Mouse (Mus musculus) spleen, adult 2 months (tissue): ENCODE measurements at regions not wholly inside any gene's neighbourhood (a gene's known extent, or its start where the extent isn't known, plus 50 kb on each side); places are given as distances from the start of the nearest gene placed in this dataset.

Experiments used
- DNase-seq, 2 experiments: peaks; one replicate each; pipeline versions ENCODE4 v3.0.0 to v3.0.0-alpha.2; 2012 to 2021; ENCODE audit warnings: low spot score in 2 of 2, low read depth in 1 of 2
- H3K27ac ChIP-seq: fragments of 200-500 bp; 2 replicates; pipeline ENCODE4 v1.5.1; 2012; ENCODE audit warnings: low read length, inconsistent platforms; ENCODE audit not compliant: insufficient read depth
- H3K27me3 ChIP-seq: fragments of 200-500 bp; 2 replicates; pipeline ENCODE4 v1.6.1; 2012; ENCODE audit warnings: mild to moderate bottlenecking, moderate library complexity, low read length, inconsistent platforms; ENCODE audit not compliant: control insufficient read depth, insufficient read depth
- H3K36me3 ChIP-seq: fragments of 200-500 bp; 2 replicates; pipeline ENCODE4 v1.6.1; 2012; ENCODE audit warnings: mild to moderate bottlenecking, low read length, inconsistent platforms; ENCODE audit not compliant: control insufficient read depth, insufficient read depth
- H3K4me1 ChIP-seq: fragments of 200-500 bp; 2 replicates; pipeline ENCODE4 v1.6.1; 2011; ENCODE audit warnings: inconsistent platforms; ENCODE audit not compliant: control insufficient read depth, insufficient read depth, insufficient read length
- H3K4me3 ChIP-seq: fragments of 200-500 bp; 2 replicates; pipeline ENCODE4 v1.5.1; 2011; ENCODE audit warnings: mild to moderate bottlenecking, inconsistent platforms; ENCODE audit not compliant: insufficient read depth, insufficient read length; ENCODE audit errors: extremely low read depth
- CTCF ChIP-seq: fragments of 200-500 bp; IDR thresholded peaks from 2 replicates; pipeline ENCODE4 v1.5.1; 2011; ENCODE audit warnings: mild to moderate bottlenecking, inconsistent platforms; ENCODE audit not compliant: insufficient read depth, insufficient read length, insufficient replicate concordance; ENCODE audit errors: extremely low read depth
- POLR2A ChIP-seq: fragments of 200-500 bp; IDR thresholded peaks from 2 replicates; pipeline ENCODE4 v1.6.1; 2011; ENCODE audit warnings: low read depth, low read length, inconsistent platforms
- WGBS: fragments of 180-500 bp; shearing (Covaris S2); methylation state at CpG from one replicate; pipeline ENCODE4 v1.1.7; 2018; 5-methylcytosine and 5-hydroxymethylcytosine counted together

DNA sequence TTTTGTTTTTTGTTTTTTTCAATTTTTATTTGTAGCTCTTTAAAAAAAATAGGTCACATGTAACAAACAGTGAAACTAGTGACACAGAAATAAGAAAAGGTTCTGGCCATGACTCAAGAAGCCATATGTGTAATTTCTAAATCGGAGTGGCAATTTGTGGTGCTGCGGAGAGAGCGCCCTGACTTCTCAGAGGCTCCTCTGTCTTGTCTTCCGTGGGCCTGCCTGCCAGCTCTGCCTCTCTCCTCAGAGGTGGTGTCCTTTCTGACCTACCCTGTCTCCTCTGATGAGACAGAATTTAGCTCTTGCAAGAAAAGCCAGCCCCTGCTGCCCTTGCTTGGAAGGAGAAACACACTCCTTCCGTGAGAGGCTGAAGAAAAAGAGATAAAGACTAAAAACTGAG, 158.1 kb downstream of the Nrip1 start:
- Histone ChIP-seq H3K4me1 (no peaks in the 10 kb centered on the region), H3K4me3 (no peak overlapping the region), H3K27ac (no peak overlapping the region), H3K27me3 (no peaks in the 10 kb centered on the region), H3K36me3 (no peaks in the 10 kb centered on the region)
- DNase-seq, result no peak
- TF ChIP-seq CTCF (no peak), POLR2A (no peak)
- WGBS, result 86% methylated on average over 5 of the region's 5 CpGs

DNA sequence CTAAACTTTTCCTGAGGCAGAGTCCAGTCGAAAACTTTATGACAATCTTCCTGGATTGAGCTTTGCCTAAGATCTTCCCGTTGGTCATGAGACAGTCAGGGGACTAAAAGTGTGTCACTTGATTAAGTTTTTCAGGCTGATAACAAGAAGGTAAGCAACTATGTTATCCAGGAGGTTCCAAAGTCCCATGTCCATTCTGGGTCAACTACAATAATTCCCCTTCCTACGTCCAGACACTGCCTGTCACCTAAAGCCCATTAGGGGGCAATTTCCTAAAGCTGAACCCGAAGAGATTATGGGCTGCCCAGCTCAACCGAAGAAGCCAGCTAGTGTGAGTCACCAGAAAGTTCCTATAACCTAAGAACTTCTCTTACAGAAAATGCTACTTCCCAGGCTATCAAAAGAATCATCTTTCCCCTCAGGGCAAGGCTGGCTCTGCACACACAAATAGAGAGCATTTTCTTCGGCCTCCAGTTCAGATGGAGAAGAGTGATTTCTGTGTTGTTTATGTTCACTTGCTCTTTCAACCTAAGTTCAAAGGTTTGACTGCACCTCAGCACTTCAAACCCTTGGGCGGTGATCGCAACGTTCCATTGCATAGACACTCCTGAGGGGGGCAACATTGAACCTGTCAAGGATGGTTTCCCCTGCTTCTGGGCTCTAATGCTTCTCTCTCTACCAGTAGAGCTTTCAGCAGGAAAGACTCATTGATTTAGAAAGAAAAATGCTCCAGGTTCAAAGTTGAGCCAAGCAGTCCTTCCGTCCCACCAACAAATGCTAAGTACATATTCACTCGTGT, 171.7 kb downstream of the Nrip1 start:
- WGBS, result 48% methylated on average over 11 of the region's 11 CpGs
- Histone ChIP-seq H3K4me1 (no peaks in the 10 kb centered on the region), H3K4me3 (no peak overlapping the region), H3K36me3 (no peaks in the 10 kb centered on the region), H3K27ac (no peak overlapping the region; the same call in 1 of the 2 replicates), H3K27me3 (no peaks in the 10 kb centered on the region)
- no peak for TF ChIP-seq POLR2A
- TF ChIP-seq CTCF, result peak; percentile 36; the same call in 1 of the 2 replicates
- DNase-seq, result peak in 1 of 2 experiments; percentile 26

DNA sequence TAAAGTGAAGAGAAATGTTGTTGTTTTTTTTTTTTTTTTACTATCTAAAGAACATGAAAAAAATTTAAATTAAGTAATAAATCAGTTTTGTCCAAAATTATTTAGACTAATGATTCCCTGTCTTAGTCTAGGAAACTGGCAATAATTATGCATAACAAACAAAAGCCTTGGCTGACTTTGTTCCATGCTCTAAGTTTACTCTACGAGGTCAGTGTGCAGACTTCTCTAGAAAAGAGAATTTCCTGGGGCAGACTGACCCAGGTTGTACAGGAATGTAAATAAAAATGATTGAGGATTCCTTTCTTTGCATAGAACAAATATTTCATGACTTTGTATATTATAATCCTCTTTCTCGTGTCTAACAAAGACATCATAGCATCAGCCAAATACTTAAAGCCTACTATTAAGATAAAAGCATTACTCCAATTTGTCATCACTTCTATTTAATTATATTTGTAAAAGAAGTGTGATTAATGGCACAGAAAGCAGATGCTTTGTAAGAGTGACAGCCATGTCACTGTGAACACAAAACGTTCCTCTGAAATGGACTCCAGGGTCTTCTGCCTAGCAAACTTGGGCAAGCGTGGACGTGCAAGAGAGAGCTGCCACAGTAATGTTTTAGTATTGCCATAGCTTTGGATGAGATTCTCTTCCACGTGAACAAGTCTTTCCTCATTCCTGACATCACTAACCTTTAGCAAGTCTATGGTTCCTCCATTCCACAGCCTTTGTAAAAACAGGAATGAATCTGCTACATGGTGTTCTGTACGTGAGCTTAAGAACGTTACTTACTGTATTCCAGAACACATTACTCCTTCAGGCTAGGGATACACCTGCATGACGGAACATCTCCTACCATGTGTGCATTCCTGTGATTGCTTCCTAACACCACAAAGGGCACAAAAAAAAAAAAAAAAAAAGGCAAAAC, 172.6 kb downstream of the Nrip1 start:
- no peak for DNase-seq
- Histone ChIP-seq H3K4me3 (no peak overlapping the region), H3K27me3 (no peaks in the 10 kb centered on the region), H3K4me1 (no peaks in the 10 kb centered on the region), H3K27ac (no peak overlapping the region), H3K36me3 (no peaks in the 10 kb centered on the region)
- 89% methylated on average over 9 of the region's 9 CpGs for WGBS
- TF ChIP-seq POLR2A (no peak), CTCF (no peak)

DNA sequence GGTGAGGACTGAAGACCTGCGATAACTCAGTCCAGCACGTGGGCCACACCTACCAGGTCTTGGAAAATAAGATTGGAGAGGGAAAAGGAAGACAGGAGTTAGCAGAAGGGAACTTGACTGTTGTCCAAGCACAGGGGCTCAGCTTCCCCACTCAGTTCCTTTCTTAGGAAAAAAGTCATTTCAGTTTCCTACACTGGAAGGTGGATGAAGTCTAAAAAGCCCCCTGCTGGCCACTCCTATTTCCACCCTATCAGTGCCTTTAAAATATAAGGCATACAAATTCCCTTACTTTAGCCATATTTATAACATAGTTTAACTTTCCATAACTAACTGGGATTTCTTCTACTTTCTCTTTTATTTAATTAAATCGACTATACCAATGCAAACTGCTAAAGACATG, 173.4 kb downstream of the Nrip1 start:
- H3K4me1 ChIP-seq, result no peaks in the 10 kb centered on the region
- no peaks in the 10 kb centered on the region for H3K27me3 ChIP-seq
- TF ChIP-seq CTCF (no peak), POLR2A (no peak)
- no peak overlapping the region for H3K4me3 ChIP-seq
- WGBS, result 81% methylated on average over 3 of the region's 3 CpGs
- no peaks in the 10 kb centered on the region for H3K36me3 ChIP-seq
- no peak overlapping the region for H3K27ac ChIP-seq
- no peak for DNase-seq

DNA sequence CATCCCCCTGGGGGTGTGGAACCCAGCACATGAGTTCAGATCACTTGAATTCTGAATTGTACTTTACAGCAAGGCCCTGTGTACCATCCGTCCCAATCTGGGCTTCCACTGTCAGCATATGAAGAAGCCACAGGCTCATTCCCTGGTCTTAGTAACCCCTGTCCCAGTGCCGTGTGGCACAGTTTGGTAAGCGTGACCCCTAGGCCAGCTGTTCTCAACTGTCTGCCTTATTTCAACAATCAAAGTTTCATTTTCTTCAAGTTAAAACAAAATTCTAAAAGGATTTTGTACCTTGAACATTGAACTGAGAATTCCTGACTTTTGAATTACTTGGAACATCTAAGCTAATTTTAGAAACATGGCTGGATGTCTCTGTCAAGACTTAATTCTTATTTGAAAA, 174.6 kb downstream of the Nrip1 start:
- Histone ChIP-seq H3K36me3 (no peaks in the 10 kb centered on the region), H3K4me3 (no peak overlapping the region), H3K27me3 (no peaks in the 10 kb centered on the region), H3K27ac (no peak overlapping the region), H3K4me1 (no peaks in the 10 kb centered on the region)
- DNase-seq, result no peak
- WGBS, result 94% methylated on average over 3 of the region's 3 CpGs
- TF ChIP-seq POLR2A, result no peak

DNA sequence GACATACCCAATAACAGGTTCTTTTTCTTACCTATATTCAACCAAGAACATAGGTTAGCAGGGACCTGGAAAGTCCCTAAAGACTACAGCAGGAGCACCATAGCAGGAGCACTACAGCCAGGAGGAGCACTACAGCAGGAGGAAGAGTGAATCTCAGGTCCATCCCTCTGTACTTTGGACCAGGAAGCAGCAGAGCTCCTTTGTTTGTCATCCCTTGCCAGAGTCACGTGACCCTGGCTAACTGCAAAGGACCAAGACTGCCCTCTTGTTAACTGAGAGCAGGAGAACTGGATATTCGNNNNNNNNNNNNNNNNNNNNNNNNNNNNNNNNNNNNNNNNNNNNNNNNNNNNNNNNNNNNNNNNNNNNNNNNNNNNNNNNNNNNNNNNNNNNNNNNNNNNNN, 172.2 kb upstream of the Samsn1 start:
- no peak overlapping the region for H3K27ac ChIP-seq
- no peak for DNase-seq
- no peak overlapping the region for H3K4me3 ChIP-seq
- H3K36me3 ChIP-seq, result no peaks in the 10 kb centered on the region
- 94% methylated on average over 2 of the region's 2 CpGs for WGBS
- H3K4me1 ChIP-seq, result no peaks in the 10 kb centered on the region
- TF ChIP-seq POLR2A, result no peak
- TF ChIP-seq CTCF, result no peak
- H3K27me3 ChIP-seq, result no peaks in the 10 kb centered on the region
